ENCODE assay signal across 13 mouse cellular contexts in the genomic region with DNA sequence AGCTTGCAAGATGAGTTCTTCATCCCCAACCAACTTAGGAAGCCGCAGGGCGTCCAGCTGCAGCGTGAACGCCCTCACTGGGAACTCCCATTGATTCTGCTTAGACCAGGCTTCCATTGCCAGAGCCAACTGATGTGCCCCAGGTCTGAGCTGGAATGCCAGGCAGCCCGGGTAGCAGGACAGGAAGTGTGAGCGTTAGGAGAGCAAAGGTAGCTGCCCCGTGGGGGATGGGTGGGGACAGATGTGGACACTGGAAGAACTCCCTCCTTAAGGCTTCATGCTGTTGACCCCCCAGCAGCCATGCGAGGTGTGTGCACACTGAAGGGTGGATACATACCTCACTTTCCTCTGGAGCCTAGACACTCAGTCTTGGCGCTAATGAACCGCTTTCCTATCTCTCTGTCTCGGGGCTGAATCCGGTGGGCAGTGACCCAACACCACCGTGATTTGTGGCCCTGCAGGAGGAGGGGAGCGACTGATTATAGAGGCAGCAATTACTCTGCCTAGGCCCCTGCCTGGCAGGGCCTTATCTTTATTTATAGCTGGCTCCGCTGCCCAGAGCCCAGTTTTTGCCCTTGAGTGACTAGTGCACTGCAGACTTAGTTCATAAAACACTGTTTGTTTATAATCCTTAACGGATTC.
DNase-seq lines count a peak whose midpoint lies in the region; ATAC-seq lines count a peak whose summit lies in the region.
"Had no signal": no experiment of that assay in that cellular context is flagged by ENCODE, and none has a peak within 500 bp of the region (broad histone marks: within the 10 kb centered on the region; RNA-seq: fewer than 3 reads in every experiment).

No protein-coding gene starts in this region.

- peak overlapping the region; percentile 16; the same call in 1 of the 2 replicates for H3K27ac ChIP-seq in hindbrain, embryonic 10.5 days
- no peak overlapping the region for H3K27ac ChIP-seq in hindbrain, embryonic 11.5 days (ENCODE audit: low read depth, low read length)
- H3K27ac ChIP-seq: embryonic facial prominence, embryonic 12.5 days; limb, embryonic 15.5 days; macrophage had no signal

- peaks cover 43% of the 10 kb centered on the region for H3K4me1 ChIP-seq in hindbrain, embryonic 10.5 days (replicated peaks)
- peaks cover 3% of the 10 kb centered on the region; the same call in 1 of the 2 replicates for H3K4me1 ChIP-seq in hindbrain, embryonic 11.5 days (replicated peaks; ENCODE audit: control insufficient read depth, insufficient read depth, low read length)

- H3K9ac ChIP-seq in hindbrain, embryonic 11.5 days (ENCODE audit: low read depth, low read length): no peak overlapping the region
- H3K9ac ChIP-seq: embryonic facial prominence, embryonic 12.5 days; limb, embryonic 15.5 days had no signal

- H3K4me3 ChIP-seq in hindbrain, embryonic 10.5 days: no peak overlapping the region
- H3K4me3 ChIP-seq in hindbrain, embryonic 11.5 days (ENCODE audit: low read depth, low read length): no peak overlapping the region
- H3K4me3 ChIP-seq: embryonic facial prominence, embryonic 12.5 days; limb, embryonic 15.5 days had no signal

- no peak overlapping the region for H3K4me2 ChIP-seq in hindbrain, embryonic 11.5 days (replicated peaks; ENCODE audit: low read depth, low read length)
- H3K4me2 ChIP-seq: embryonic facial prominence, embryonic 12.5 days; limb, embryonic 15.5 days had no signal

- no peaks in the 10 kb centered on the region for H3K9me3 ChIP-seq in hindbrain, embryonic 10.5 days
- no peaks in the 10 kb centered on the region for H3K9me3 ChIP-seq in hindbrain, embryonic 11.5 days (ENCODE audit: control insufficient read depth, low read length)
- H3K9me3 ChIP-seq: embryonic facial prominence, embryonic 12.5 days; limb, embryonic 15.5 days had no signal

- 83% methylated on average over 16 of the region's 16 CpGs for WGBS in hindbrain, embryonic 10.5 days
- 84% methylated on average over 16 of the region's 16 CpGs for WGBS in hindbrain, embryonic 11.5 days

- no peak for DNase-seq in hindbrain, embryonic 10.5 days (ENCODE audit: low spot score)
- DNase-seq in hindbrain, embryonic 11.5 days (ENCODE audit: low spot score): no peak
- peak; percentile 59 for DNase-seq in adrenal gland, postnatal 25 days
- DNase-seq in heart, postnatal 14 days: peak; percentile 34 to 52
- peak; percentile 43 to 61 for DNase-seq in kidney, postnatal 4 days
- DNase-seq in cerebellum, postnatal 36 days: no peak
- DNase-seq in layer of hippocampus, postnatal 36 days: no peak
- no peak for DNase-seq in layer of hippocampus, adult 9-10 months (ENCODE audit: low spot score)
- DNase-seq: retina, postnatal 1 day had no signal

- intact Hi-C loops in heart, postnatal 14 days (cut with DNase I): no loop called here

- H3K27me3 ChIP-seq in hindbrain, embryonic 10.5 days (ENCODE audit: insufficient read depth, poor library complexity, severe bottlenecking): no peaks in the 10 kb centered on the region
- H3K27me3 ChIP-seq in hindbrain, embryonic 11.5 days (ENCODE audit: control insufficient read depth, insufficient read depth, low read length): no peaks in the 10 kb centered on the region
- H3K27me3 ChIP-seq: embryonic facial prominence, embryonic 12.5 days had no signal

- ATAC-seq in hindbrain, embryonic 11.5 days (ENCODE audit: low FRiP score): no peak
- ATAC-seq: CD4-positive, CD25-positive, alpha-beta regulatory T cell, adult 4 months had no signal

- H3K36me3 ChIP-seq in hindbrain, embryonic 10.5 days: no peaks in the 10 kb centered on the region
- H3K36me3 ChIP-seq in hindbrain, embryonic 11.5 days (ENCODE audit: control insufficient read depth, insufficient read depth, low read length): no peaks in the 10 kb centered on the region
- H3K36me3 ChIP-seq: embryonic facial prominence, embryonic 12.5 days; limb, embryonic 15.5 days had no signal

Comparison
In these comparisons a context has a peak if more than half of its experiments do, and no peak if none do; other contexts are left out.
1. DNase-seq: peak in adrenal gland, postnatal 25 days (single experiment), heart, postnatal 14 days (2 of 2) and kidney, postnatal 4 days (2 of 2); none in hindbrain, embryonic 10.5 days (single experiment), hindbrain, embryonic 11.5 days (single experiment), cerebellum, postnatal 36 days (0 of 2), layer of hippocampus, postnatal 36 days (0 of 2) and layer of hippocampus, adult 9-10 months (single experiment).